Mouse (Mus musculus) olfactory bulb, adult 2 months (tissue): ENCODE results near the gene Adgrl3.

Experiments
- CTCF ChIP-seq: fragments of 200-500 bp; IDR thresholded peaks from 2 replicates; pipeline ENCODE4 v1.5.1; 2012; ENCODE audit warnings: low read depth, mild to moderate bottlenecking, low read length, moderate library complexity; ENCODE audit not compliant: insufficient read depth
- POLR2A ChIP-seq: fragments of 200-500 bp; IDR thresholded peaks from 2 replicates; pipeline ENCODE4 v1.6.1; 2012; ENCODE audit warnings: mild to moderate bottlenecking, low read depth, low read length, moderate library complexity; ENCODE audit not compliant: insufficient read depth

DNA sequence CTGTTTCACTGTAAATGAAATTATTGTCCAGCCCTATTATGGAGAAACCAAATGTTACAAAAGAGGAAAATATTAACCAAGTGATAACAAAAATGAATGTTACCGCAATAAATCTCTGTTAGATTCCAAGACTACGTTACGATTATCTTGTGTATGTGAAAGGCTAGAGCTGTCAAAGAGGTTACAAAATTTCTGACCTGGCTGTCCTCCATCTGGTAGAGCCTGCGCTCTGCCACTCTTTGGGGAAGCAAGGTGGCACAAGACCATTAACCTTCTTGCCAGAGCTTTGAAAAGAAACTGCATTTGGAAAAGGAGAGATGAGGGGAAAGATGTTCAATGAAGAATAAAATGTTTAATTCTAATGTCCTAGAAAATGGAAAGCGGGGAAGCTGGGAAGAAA lies 562.9 kb downstream of the Adgrl3 start:
- TF ChIP-seq CTCF = no peak
- TF ChIP-seq POLR2A = no peak
